Mouse (Mus musculus) embryonic facial prominence, embryonic 12.5 days (tissue): ENCODE measurements around the gene C530008M17Rik. TPM values are rescaled to one million over a fixed set of nuclear protein-coding genes. Genes with fewer than 3 reads are reported as not detected.

Source experiments
- polyA plus RNA-seq: library from polyadenylated mRNA; unstranded; fragments of >200 nt; fragmentation: Nextera tagmentation; extraction: Ambion mirVana; gene quantifications from 2 replicates; pipeline ENCODE4 v1.2.1, GENCODE M21; 2016

The C530008M17Rik gene
- polyA plus RNA-seq, 1 experiment from 2014 or later: 28.0 TPM

Other genes with a start within 250 kb of the C530008M17Rik start
- gene Gm7271, start 172.5 kb upstream of the C530008M17Rik start, polyA plus RNA-seq: 3.9 and 6.3 TPM in 2 replicates
- gene Exoc1, start 127.2 kb upstream of the C530008M17Rik start, polyA plus RNA-seq: 41.1 and 43.3 TPM in 2 replicates
- gene Cep135, start 67.8 kb upstream of the C530008M17Rik start, polyA plus RNA-seq: 9.8 and 10.8 TPM in 2 replicates
- gene Aasdh, start 249.0 kb downstream of the C530008M17Rik start, polyA plus RNA-seq: 21.7 and 23.3 TPM in 2 replicates